Mouse (Mus musculus) spleen, postnatal 0 days (tissue): ENCODE results near the gene Lcn11. TPM values are rescaled to one million over a fixed set of nuclear protein-coding genes. Genes with fewer than 3 reads are reported as not detected.

ENCODE experiments used
- polyA plus RNA-seq: library from polyadenylated mRNA; unstranded; fragments of >200 nt; fragmentation: Nextera tagmentation; extraction: Ambion mirVana; gene quantifications from 2 replicates; pipeline ENCODE4 v1.2.1, GENCODE M21; 2015

Lcn11 gene
- not detected in 2 replicates for polyA plus RNA-seq

DNA sequence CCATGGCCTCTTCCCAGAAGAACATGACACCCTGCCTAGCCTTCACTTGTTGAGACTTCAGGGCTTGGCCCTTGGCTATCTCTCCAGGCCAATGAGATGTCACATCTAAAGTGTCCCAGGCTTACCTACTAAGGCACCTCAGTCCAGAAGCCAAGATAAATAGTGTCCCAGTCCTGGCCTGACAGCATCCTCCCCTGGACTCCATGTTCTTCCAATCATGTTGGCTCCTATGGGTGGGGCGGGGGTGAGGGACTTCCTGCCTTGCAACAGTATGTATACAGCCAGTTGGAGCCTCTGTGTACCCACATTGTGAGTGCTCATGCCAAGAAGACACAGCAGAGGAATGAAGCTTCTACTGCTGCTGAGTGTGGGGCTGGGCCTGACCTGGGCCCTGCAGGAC, at the start of gene Lcn11:
TSS of gene Lcn11 (plus strand) at position 301 of the 400 bp plus-strand sequence.

DNA sequence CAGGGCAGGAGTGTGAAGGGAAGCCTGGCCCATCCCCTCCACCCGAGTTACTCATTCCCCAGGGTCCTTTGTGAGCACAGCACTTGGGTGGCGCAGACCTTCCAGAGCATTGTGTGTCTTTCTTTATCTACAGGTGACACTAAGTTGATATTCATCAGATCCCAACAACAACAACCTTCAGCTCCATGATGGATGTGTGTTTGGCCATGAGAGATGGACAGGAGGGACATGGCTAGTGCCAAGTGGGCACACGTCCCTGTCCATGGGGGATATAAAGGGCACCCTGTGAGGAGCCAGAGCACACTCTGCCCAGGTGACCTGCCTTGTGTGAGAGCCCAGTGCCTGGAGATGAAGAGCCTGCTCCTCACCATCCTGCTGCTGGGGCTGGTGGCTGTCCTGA, 40.1 kb upstream of the Lcn11 start, which contains the start of gene Obp2b:
TSS of gene Obp2b (plus strand) at position 301 of the 400 bp plus-strand sequence.

DNA sequence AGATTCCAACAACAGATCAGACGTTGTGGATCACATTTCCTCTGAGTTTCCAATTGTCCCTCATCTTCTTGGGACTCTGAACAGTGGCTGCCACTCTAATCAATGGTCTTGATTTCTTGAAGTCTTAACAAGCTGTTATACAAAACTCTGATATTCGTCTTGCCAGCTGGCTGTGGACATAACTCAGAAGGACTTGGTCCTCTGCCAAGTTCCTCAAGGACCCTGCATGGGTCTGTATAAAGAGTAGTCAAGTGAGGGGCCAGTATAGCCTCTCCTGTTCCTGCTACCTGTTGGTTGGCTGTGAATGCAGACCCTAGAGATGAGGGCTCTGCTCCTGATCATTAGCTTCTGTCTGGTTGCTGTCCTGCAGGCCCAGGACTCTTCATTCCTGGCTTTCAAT, 11.5 kb upstream of the Lcn11 start, which contains the start of gene Lcn3:
TSS of gene Lcn3 (plus strand) at position 301 of the 400 bp plus-strand sequence.

DNA sequence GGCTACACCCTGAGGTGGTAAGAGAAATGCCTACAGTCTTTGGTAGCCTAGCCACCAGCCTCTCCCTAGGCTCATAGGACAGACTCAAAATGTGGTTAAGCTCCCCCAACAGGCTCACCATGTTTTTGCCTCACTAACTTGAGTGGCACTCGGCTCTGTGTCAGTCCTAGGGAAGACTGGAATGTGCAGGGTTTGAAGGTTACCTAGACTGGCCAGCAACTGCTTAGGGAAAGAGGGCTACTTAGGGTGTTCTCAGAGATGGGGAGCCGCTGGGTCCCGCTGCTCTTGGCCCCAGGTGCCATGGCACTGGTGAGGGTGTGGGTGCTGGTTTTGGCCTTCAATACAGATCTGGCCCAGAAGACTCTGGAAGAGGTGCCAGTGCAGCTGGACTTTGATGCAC, 5.1 kb downstream of the Lcn11 start, which contains the start of gene Gm13539:
TSS of gene Gm13539 (plus strand) at position 301 of the 400 bp plus-strand sequence.

DNA sequence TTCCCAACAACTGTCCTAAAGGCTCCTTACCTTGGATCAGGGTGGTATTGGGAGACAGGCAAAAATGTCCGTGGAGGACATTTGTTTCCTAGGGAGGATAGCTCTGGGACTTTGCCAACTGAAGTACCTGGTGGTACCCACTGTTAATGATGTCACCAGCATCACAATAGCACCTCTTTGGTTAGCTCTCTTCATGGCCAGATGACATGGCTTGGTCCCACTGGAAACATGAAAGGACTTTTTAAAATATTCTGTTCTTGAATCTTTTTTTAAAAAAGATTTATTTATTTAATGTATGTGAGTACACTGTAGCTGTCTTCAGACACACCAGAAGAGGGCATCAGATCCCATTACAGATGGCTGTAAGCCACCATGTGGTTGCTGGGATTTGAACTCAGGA, 38.9 kb downstream of the Lcn11 start, which contains the start of gene Glt6d1:
TSS of gene Glt6d1 (minus strand) at position 101 of the 400 bp plus-strand sequence.

DNA sequence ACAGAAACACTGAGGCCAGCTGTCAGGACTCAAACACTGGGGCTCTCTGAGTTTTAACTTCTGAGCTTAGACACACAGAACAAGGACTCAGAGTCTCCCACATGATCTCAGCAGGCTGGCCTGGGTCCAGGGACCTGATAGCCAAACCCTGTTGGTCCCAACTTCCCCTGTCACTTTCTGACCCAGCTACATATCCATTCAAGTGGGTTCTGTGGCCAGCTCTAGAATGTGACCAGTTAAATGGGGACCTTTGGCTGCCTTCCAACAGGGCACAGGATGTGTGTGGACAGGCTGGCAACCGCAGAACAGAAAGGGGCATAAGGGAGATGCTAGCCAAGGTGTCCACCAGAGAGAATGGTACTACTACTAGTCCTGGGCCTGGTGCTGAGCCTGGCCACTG, 46.0 kb downstream of the Lcn11 start, which contains the start of gene Lcn9:
TSS of gene Lcn9 (plus strand) at position 348 of the 400 bp plus-strand sequence.

Other genes starting within 250 kb of the Lcn11 start
- 19.0 and 19.7 TPM in 2 replicates for gene Traf2, start 230.1 kb upstream of the Lcn11 start, polyA plus RNA-seq
- gene Edf1, start 219.2 kb upstream of the Lcn11 start, polyA plus RNA-seq: 166 and 189 TPM in 2 replicates
- gene Mamdc4, start 202.2 kb upstream of the Lcn11 start, polyA plus RNA-seq: 0.29 and 0.80 TPM in 2 replicates
- 52.5 and 57.5 TPM in 2 replicates for gene Phpt1, start 201.8 kb upstream of the Lcn11 start, polyA plus RNA-seq
- 0.02 and 0.45 TPM in 2 replicates for gene Ajm1, start 195.3 kb upstream of the Lcn11 start, polyA plus RNA-seq
- gene Rabl6, start 168.5 kb upstream of the Lcn11 start, polyA plus RNA-seq: 31.4 and 36.5 TPM in 2 replicates
- gene Ccdc183, start 159.3 kb upstream of the Lcn11 start, polyA plus RNA-seq: 0.13 and 0.16 TPM in 2 replicates
- 10.7 and 15.0 TPM in 2 replicates for gene Tmem141, start 155.0 kb upstream of the Lcn11 start, polyA plus RNA-seq
- 24.5 and 35.1 TPM in 2 replicates for gene Fcna, start 149.0 kb upstream of the Lcn11 start, polyA plus RNA-seq
- not detected in 2 replicates for gene Lcn8, start 123.9 kb upstream of the Lcn11 start, polyA plus RNA-seq
- not detected in 2 replicates for gene Lcn5, start 119.1 kb upstream of the Lcn11 start, polyA plus RNA-seq
- not detected in 2 replicates for gene Lcn6, start 100.2 kb upstream of the Lcn11 start, polyA plus RNA-seq
- gene Lcn10, start 94.3 kb upstream of the Lcn11 start, polyA plus RNA-seq: not detected in 2 replicates
- gene Obp2a, start 77.0 kb upstream of the Lcn11 start, polyA plus RNA-seq: not detected in 2 replicates
- 18.2 and 23.9 TPM in 2 replicates for gene Bmyc, start 70.3 kb upstream of the Lcn11 start, polyA plus RNA-seq
- gene Obp2b, start 40.0 kb upstream of the Lcn11 start, polyA plus RNA-seq: not detected in 2 replicates
- gene Lcn3, start 11.4 kb upstream of the Lcn11 start, polyA plus RNA-seq: not detected in 2 replicates
- gene Gm13539, start 5.2 kb downstream of the Lcn11 start, polyA plus RNA-seq: not detected in 2 replicates
- not detected in 2 replicates for gene Glt6d1, start 38.8 kb downstream of the Lcn11 start, polyA plus RNA-seq
- gene Lcn9, start 46.1 kb downstream of the Lcn11 start, polyA plus RNA-seq: not detected in 2 replicates
- 0.12 TPM in 1 of 2 replicates, not detected in the other for gene Sohlh1, start 70.2 kb downstream of the Lcn11 start, polyA plus RNA-seq
- gene Kcnt1, start 86.7 kb downstream of the Lcn11 start, polyA plus RNA-seq: 0.05 and 0.16 TPM in 2 replicates
- gene Camsap1, start 206.3 kb downstream of the Lcn11 start, polyA plus RNA-seq: 5.4 and 5.5 TPM in 2 replicates
- 382 and 458 TPM in 2 replicates for gene Ubac1, start 244.7 kb downstream of the Lcn11 start, polyA plus RNA-seq